Mouse (Mus musculus) spleen, adult 2 months (tissue): ENCODE measurements around the gene Opn5. TPM values are rescaled to one million over a fixed set of nuclear protein-coding genes. Genes with fewer than 3 reads are reported as not detected.

Source experiments
- DNase-seq, 2 experiments: peaks; one replicate each; pipeline versions ENCODE4 v3.0.0 to v3.0.0-alpha.2; 2012 to 2021; ENCODE audit warnings: low spot score in 2 of 2, low read depth in 1 of 2
- H3K27ac ChIP-seq: fragments of 200-500 bp; 2 replicates; pipeline ENCODE4 v1.5.1; 2012; ENCODE audit warnings: low read length, inconsistent platforms; ENCODE audit not compliant: insufficient read depth
- H3K27me3 ChIP-seq: fragments of 200-500 bp; 2 replicates; pipeline ENCODE4 v1.6.1; 2012; ENCODE audit warnings: mild to moderate bottlenecking, moderate library complexity, low read length, inconsistent platforms; ENCODE audit not compliant: control insufficient read depth, insufficient read depth
- H3K36me3 ChIP-seq: fragments of 200-500 bp; 2 replicates; pipeline ENCODE4 v1.6.1; 2012; ENCODE audit warnings: mild to moderate bottlenecking, low read length, inconsistent platforms; ENCODE audit not compliant: control insufficient read depth, insufficient read depth
- H3K4me1 ChIP-seq: fragments of 200-500 bp; 2 replicates; pipeline ENCODE4 v1.6.1; 2011; ENCODE audit warnings: inconsistent platforms; ENCODE audit not compliant: control insufficient read depth, insufficient read depth, insufficient read length
- H3K4me3 ChIP-seq: fragments of 200-500 bp; 2 replicates; pipeline ENCODE4 v1.5.1; 2011; ENCODE audit warnings: mild to moderate bottlenecking, inconsistent platforms; ENCODE audit not compliant: insufficient read depth, insufficient read length; ENCODE audit errors: extremely low read depth
- CTCF ChIP-seq: fragments of 200-500 bp; IDR thresholded peaks from 2 replicates; pipeline ENCODE4 v1.5.1; 2011; ENCODE audit warnings: mild to moderate bottlenecking, inconsistent platforms; ENCODE audit not compliant: insufficient read depth, insufficient read length, insufficient replicate concordance; ENCODE audit errors: extremely low read depth
- POLR2A ChIP-seq: fragments of 200-500 bp; IDR thresholded peaks from 2 replicates; pipeline ENCODE4 v1.6.1; 2011; ENCODE audit warnings: low read depth, low read length, inconsistent platforms
- WGBS: fragments of 180-500 bp; shearing (Covaris S2); methylation state at CpG from one replicate; pipeline ENCODE4 v1.1.7; 2018; 5-methylcytosine and 5-hydroxymethylcytosine counted together
- polyA plus RNA-seq: library from polyadenylated mRNA; depleted of rRNA; stranded (reverse); fragments of >200 nt; gene quantifications from 2 replicates; pipeline ENCODE4 v1.2.3, GENCODE M21; 2012; rRNA removed

The Opn5 gene
- polyA plus RNA-seq, 1 experiment = not detected

DNA sequence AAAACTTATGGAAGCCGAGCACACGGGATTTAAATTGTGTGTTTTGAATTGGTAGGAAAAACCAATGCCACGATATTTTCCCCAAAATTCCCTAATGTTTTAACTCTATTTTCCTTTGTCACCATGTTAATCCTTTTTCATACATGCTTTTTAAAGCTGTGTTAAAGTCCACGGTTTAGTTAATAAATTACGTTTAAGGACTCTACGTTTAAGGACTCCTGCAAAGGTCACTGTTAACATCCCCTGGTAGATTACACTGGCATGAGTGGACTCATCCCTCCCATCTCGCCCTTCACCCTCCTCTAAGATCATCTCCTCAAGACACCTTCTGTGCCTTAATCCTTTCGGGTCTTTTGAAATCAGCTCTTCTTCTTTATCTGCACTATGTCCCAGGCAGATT lies 37.4 kb downstream of the Opn5 start:
- Histone ChIP-seq H3K4me3 (no peak overlapping the region), H3K36me3 (no peaks in the 10 kb centered on the region), H3K4me1 (no peaks in the 10 kb centered on the region), H3K27ac (no peak overlapping the region), H3K27me3 (no peaks in the 10 kb centered on the region)
- no peak for TF ChIP-seq CTCF
- TF ChIP-seq POLR2A = no peak
- DNase-seq = no peak
- 88% methylated on average over 8 of the region's 8 CpGs for WGBS

DNA sequence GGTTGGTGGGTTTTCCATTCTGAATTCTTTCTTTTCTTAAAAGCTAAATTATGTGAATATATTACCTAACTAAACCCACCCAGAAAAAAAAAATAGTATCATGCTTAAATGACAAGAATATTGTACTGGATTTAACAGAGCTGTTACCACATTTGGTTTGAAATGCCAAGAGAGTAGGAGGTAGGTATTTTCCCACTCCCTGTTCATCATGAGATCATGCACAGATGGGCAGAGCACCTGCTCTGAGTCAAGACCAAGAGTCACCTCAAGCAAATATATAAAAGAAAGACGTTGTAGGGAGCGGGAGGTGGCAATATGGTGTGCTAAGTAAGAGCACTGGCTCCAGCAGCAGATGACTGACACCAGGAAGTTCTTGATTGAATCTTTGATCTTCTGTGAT lies 61.6 kb downstream of the Opn5 start:
- TF ChIP-seq CTCF = no peak
- no peak for TF ChIP-seq POLR2A
- 87% methylated on average over 2 of the region's 2 CpGs for WGBS
- no peak overlapping the region for H3K4me3 ChIP-seq
- no peaks in the 10 kb centered on the region for H3K36me3 ChIP-seq
- DNase-seq = no peak
- no peak overlapping the region for H3K27ac ChIP-seq
- H3K27me3 ChIP-seq = no peaks in the 10 kb centered on the region
- H3K4me1 ChIP-seq = no peaks in the 10 kb centered on the region

DNA sequence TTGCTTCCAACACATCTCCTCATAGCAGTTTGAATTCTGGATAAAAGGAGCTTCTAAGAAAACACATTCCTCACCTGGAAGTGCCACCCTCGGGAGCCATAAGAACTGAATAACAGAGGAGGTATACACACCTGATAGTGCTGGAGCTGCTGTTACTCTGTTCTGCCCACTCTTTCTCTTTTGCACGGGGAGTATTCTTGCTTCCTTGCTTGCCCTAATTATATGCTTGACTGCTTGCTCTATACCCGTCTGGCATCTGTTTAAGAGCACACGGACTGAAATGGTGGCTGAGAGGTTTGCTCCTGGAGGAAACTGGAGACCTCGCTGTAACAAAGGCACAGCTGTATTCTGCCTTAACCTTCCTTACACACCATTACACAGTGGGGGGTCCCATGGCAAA lies 81.0 kb downstream of the Opn5 start:
- Histone ChIP-seq H3K27ac (no peak overlapping the region), H3K27me3 (no peaks in the 10 kb centered on the region), H3K4me1 (no peaks in the 10 kb centered on the region), H3K4me3 (no peak overlapping the region), H3K36me3 (no peaks in the 10 kb centered on the region)
- 73% methylated on average over 5 of the region's 5 CpGs for WGBS
- DNase-seq = no peak
- no peak for TF ChIP-seq CTCF
- TF ChIP-seq POLR2A = no peak

DNA sequence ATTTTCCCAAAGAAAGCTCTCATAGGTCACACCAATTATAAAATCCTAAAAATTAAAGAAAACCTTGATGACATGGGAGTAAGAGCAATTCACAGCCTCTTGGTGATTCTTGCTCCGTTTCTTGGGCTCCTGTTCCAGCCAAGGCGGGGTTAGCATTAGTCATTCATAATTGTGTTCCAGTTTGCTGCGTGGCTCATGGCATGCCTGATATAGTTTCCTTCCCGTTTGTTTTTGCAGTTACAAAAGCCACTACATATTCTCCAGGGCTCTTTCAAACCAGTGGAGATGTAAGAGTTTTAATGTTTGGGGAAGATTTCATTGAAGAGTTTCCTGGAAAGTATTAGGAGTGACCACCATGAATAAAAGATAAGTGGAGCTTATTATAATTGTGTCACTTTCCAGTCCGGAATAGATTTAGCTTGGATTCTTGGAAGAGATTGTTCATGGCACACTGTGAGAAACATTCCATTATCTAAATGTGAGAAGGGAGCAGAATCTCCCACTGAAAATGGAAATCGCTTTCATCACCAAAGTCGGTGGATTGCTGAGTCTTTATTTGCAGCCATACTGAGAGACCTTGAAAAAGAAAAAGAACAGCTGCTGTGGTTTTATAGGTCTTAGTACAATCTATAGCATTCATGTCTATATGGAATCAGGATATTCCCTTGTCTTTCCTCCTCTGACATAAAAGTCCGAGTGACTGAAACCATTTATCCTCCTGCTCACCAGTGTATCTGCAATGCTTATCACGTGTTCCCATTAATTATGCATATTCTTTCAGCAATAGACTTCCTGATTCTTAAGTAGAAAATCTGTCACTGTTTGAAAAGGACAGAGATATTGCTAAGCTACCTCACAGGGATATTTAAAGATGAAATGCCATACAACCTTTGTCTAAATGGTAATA lies 101.6 kb downstream of the Opn5 start:
- 70% methylated on average over 9 of the region's 9 CpGs for WGBS
- no peak overlapping the region for H3K27ac ChIP-seq
- H3K27me3 ChIP-seq = no peaks in the 10 kb centered on the region
- no peak for DNase-seq
- no peak for TF ChIP-seq POLR2A
- no peak for TF ChIP-seq CTCF
- H3K36me3 ChIP-seq = no peaks in the 10 kb centered on the region
- H3K4me1 ChIP-seq = no peaks in the 10 kb centered on the region
- no peak overlapping the region for H3K4me3 ChIP-seq

Other genes starting within 250 kb of the Opn5 start
- 0.04 and 0.08 TPM in 2 replicates for gene Adgrf4, start 80.9 kb upstream of the Opn5 start, polyA plus RNA-seq
- gene Adgrf2, start 130.8 kb upstream of the Opn5 start, polyA plus RNA-seq = 0.05 and 0.08 TPM in 2 replicates